Mouse (Mus musculus) midbrain, embryonic 11.5 days (tissue): ENCODE results near the gene Celf2. TPM values are rescaled to one million over a fixed set of nuclear protein-coding genes. Genes with fewer than 3 reads are reported as not detected.
A peak's percentile ranks its signal among the peaks of the same experiment; 100 is the strongest.

Source experiments
- ATAC-seq: fragments of 200-750 bp; cut with Nextera tagmentation; 2 replicates; pipeline ENCODE4 v1.8.0; 2017; ENCODE audit warnings: moderate TSS enrichment, moderate library complexity; ENCODE audit not compliant: low FRiP score
- DNase-seq: peaks from one replicate; pipeline ENCODE4 v3.0.0; 2015; ENCODE audit warnings: low spot score; ENCODE audit errors: missing footprints
- H3K27ac ChIP-seq: fragments of 300-500 bp; sonication (generic); 2 replicates; pipeline ENCODE4 v1.5.1; 2014; ENCODE audit warnings: low read depth, low read length
- H3K27me3 ChIP-seq: fragments of 300-500 bp; sonication (generic); 2 replicates; pipeline ENCODE4 v1.6.1; 2014; ENCODE audit warnings: mild to moderate bottlenecking, low read length, moderate library complexity, mixed read lengths; ENCODE audit not compliant: control insufficient read depth, insufficient read depth
- H3K36me3 ChIP-seq: fragments of 300-500 bp; sonication (generic); 2 replicates; pipeline ENCODE4 v1.6.1; 2014; ENCODE audit warnings: mild to moderate bottlenecking, low read length, moderate library complexity, mixed read lengths; ENCODE audit not compliant: control insufficient read depth, insufficient read depth
- H3K4me1 ChIP-seq: fragments of 300-500 bp; sonication (generic); 2 replicates; pipeline ENCODE4 v1.6.1; 2014; ENCODE audit warnings: low read length; ENCODE audit not compliant: control insufficient read depth, insufficient read depth
- H3K4me2 ChIP-seq: fragments of 300-500 bp; sonication (generic); 2 replicates; pipeline ENCODE4 v1.6.1; 2014; ENCODE audit warnings: mild to moderate bottlenecking, moderate library complexity
- H3K4me3 ChIP-seq: fragments of 300-500 bp; sonication (generic); 2 replicates; pipeline ENCODE4 v1.5.1; 2014; ENCODE audit warnings: low read depth, low read length
- H3K9ac ChIP-seq: fragments of 300-500 bp; sonication (generic); 2 replicates; pipeline ENCODE4 v1.6.1; 2014; ENCODE audit warnings: low read length
- H3K9me3 ChIP-seq: fragments of 300-500 bp; sonication (generic); 2 replicates; pipeline ENCODE4 v1.6.1; 2016; ENCODE audit warnings: low read length; ENCODE audit not compliant: control insufficient read depth
- WGBS: fragments of 180-500 bp; shearing (Covaris S2); extraction: QIAGEN DNeasy Blood & Tissue Kit; methylation state at CpG from one replicate; pipeline ENCODE4 v1.1.7; 2014; 5-methylcytosine and 5-hydroxymethylcytosine counted together
- polyA plus RNA-seq: library from polyadenylated mRNA; unstranded; fragments of >200 nt; fragmentation: Nextera tagmentation; extraction: Ambion mirVana; gene quantifications from 2 replicates; pipeline ENCODE4 v1.2.1, GENCODE M21; 2014

Gene Celf2
- polyA plus RNA-seq, 1 experiment from 2014 or later = 92.7 TPM

DNA sequence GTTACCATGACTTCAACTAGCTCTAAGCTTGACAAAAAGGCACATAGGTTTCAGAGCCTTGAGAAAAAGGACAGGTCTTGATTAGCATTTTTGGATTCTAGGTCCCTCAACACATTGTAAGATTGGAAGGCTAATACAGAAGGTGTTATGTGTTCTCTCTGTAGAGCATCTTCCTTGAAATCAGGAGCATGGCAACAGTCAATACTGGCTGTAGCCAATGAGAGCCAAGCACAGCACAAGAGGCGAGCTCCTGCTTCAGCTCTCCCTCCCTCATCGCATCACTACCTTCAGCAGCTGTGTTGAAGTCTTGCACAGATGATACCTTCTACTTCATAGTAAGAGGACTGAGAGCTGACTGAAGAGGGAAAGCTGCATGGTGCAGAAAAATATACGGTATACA is 890.5 kb downstream of the Celf2 start:
- no peak for DNase-seq
- Histone ChIP-seq H3K36me3 (no peaks in the 10 kb centered on the region), H3K4me1 (no peaks in the 10 kb centered on the region), H3K4me2 (no peak overlapping the region), H3K27ac (no peak overlapping the region), H3K9ac (no peak overlapping the region), H3K27me3 (no peaks in the 10 kb centered on the region), H3K9me3 (no peaks in the 10 kb centered on the region), H3K4me3 (no peak overlapping the region)
- ATAC-seq = no peak
- WGBS = 91% methylated on average over 3 of the region's 3 CpGs

DNA sequence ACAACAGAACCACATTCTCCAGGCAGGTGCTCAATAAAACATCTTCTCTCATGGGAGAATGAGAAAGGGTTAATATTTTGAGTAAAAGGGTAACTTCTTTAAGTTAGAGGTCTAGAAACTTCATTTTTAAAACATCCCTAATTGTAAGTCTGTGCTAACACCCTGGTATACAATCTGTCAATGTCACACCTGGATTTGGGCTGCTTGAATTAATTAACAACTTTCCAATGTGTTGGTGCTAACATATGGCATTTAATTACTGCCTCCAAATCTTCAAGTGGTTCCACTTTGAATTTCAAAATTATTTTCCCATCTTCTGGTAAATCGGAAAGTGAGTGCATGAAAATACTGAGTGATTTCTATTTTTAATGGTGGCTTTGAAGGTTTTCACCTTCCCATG is 890.9 kb downstream of the Celf2 start:
- no peak overlapping the region for H3K4me2 ChIP-seq
- no peak overlapping the region for H3K27ac ChIP-seq
- H3K9me3 ChIP-seq = no peaks in the 10 kb centered on the region
- WGBS = 100% methylated on average over 1 of the region's 1 CpGs
- H3K36me3 ChIP-seq = no peaks in the 10 kb centered on the region
- H3K9ac ChIP-seq = no peak overlapping the region
- no peak for ATAC-seq
- H3K4me1 ChIP-seq = no peaks in the 10 kb centered on the region
- H3K27me3 ChIP-seq = no peaks in the 10 kb centered on the region
- no peak overlapping the region for H3K4me3 ChIP-seq
- DNase-seq = no peak

DNA sequence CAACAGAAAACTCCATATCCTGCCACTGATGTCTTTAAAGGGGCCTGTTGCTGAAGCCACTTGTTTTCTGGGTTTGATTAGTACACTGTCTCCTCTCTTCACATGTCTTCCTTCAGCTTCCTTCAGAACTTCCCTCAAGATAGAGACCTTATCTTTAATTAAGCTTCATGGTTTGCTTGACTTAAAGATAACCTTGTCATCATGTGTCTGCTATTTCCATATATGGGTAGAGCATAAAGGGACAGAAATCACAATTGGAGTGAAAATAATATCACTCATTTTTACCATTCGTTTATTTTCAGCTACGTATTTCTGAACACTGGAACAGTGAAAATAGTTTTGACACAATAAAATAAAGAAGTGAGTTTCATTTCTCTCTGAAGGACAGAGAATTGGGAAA is 905.0 kb downstream of the Celf2 start:
- 96% methylated on average over 2 of the region's 2 CpGs for WGBS
- H3K4me2 ChIP-seq = no peak overlapping the region
- no peaks in the 10 kb centered on the region for H3K9me3 ChIP-seq
- peaks cover 5% of the 10 kb centered on the region for H3K4me1 ChIP-seq
- DNase-seq (peak; percentile 53), ATAC-seq (no peak)
- peaks cover 3% of the 10 kb centered on the region; the same call in 1 of the 2 replicates for H3K36me3 ChIP-seq
- H3K27ac ChIP-seq = no peak overlapping the region
- H3K9ac ChIP-seq = no peak overlapping the region
- no peak overlapping the region for H3K4me3 ChIP-seq
- no peaks in the 10 kb centered on the region for H3K27me3 ChIP-seq

DNA sequence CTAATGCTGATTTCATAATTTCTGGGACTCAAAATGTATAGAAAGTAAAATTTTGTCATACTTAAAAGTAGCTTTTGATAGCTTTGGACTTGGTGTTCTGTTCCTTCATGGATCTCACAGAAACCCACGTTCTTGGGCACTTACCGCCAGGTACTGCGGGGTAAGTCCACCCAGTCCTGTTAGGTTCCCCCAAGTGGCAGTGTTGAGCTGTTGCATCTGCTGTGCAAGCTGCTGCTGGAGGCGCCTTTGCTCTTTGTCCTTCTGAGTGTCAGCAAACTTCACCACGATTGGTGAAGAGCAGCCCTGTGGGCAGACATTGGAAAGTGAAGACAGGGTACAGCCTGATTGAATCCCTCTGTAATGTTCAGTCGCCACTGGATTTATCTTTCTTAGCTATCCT is 905.5 kb downstream of the Celf2 start:
- no peak overlapping the region for H3K4me2 ChIP-seq
- WGBS = 75% methylated on average over 6 of the region's 6 CpGs
- DNase-seq = peak; percentile 14
- no peak overlapping the region for H3K27ac ChIP-seq
- no peaks in the 10 kb centered on the region for H3K9me3 ChIP-seq
- H3K27me3 ChIP-seq = no peaks in the 10 kb centered on the region
- peaks cover 3% of the 10 kb centered on the region; the same call in 1 of the 2 replicates for H3K36me3 ChIP-seq
- H3K4me1 ChIP-seq = peaks cover 4% of the 10 kb centered on the region; the same call in 1 of the 2 replicates
- ATAC-seq = no peak
- H3K9ac ChIP-seq = no peak overlapping the region
- no peak overlapping the region for H3K4me3 ChIP-seq

DNA sequence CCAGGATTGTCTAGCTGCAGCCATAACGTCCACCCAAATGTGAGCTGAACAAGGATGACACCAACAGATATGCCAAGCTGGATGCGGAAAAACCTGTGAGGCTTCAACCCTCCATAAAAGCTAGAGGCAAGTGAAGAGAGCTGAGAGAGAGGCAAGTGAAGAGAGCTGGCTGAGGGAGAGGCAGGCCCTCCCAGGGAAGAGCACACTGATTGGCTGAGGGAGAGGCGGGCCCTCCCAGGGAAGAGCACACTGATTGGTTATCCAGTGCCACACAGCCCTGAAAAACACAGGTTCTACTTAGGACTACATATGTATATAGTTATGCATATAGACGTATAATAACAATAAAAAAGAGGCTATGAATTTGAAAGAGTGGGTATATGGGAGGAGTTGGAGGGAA is 907.2 kb downstream of the Celf2 start:
- H3K9ac ChIP-seq = no peak overlapping the region
- H3K4me3 ChIP-seq = no peak overlapping the region
- ATAC-seq = no peak
- H3K27me3 ChIP-seq = no peaks in the 10 kb centered on the region
- no peak overlapping the region for H3K4me2 ChIP-seq
- WGBS = 82% methylated on average over 4 of the region's 4 CpGs
- H3K4me1 ChIP-seq = no peaks in the 10 kb centered on the region
- H3K27ac ChIP-seq = no peak overlapping the region
- peaks cover 3% of the 10 kb centered on the region; the same call in 1 of the 2 replicates for H3K36me3 ChIP-seq
- DNase-seq = peak; percentile 62
- H3K9me3 ChIP-seq = no peaks in the 10 kb centered on the region

DNA sequence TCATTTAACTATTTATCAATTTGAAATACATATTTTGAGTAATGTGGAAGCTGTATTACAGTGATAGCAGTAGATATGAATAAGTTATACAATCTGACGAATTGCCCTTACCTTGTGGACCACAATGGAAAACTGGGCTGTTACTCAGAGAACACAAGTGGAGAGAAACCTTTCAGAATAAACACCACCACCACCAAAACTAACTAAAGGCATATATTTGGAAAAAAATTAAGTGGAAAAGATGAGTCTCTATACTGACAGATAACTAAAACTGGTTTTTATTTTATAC is 910.5 kb downstream of the Celf2 start:
- Histone ChIP-seq H3K4me1 (peaks cover 11% of the 10 kb centered on the region), H3K27ac (no peak overlapping the region), H3K4me3 (no peak overlapping the region), H3K4me2 (no peak overlapping the region), H3K9me3 (no peaks in the 10 kb centered on the region), H3K27me3 (no peaks in the 10 kb centered on the region), H3K36me3 (peaks cover under 1% of the 10 kb centered on the region; the same call in 1 of the 2 replicates), H3K9ac (no peak overlapping the region)
- 92% methylated on average over 1 of the region's 1 CpGs for WGBS
- no peak for ATAC-seq
- peak; percentile 69 for DNase-seq

DNA sequence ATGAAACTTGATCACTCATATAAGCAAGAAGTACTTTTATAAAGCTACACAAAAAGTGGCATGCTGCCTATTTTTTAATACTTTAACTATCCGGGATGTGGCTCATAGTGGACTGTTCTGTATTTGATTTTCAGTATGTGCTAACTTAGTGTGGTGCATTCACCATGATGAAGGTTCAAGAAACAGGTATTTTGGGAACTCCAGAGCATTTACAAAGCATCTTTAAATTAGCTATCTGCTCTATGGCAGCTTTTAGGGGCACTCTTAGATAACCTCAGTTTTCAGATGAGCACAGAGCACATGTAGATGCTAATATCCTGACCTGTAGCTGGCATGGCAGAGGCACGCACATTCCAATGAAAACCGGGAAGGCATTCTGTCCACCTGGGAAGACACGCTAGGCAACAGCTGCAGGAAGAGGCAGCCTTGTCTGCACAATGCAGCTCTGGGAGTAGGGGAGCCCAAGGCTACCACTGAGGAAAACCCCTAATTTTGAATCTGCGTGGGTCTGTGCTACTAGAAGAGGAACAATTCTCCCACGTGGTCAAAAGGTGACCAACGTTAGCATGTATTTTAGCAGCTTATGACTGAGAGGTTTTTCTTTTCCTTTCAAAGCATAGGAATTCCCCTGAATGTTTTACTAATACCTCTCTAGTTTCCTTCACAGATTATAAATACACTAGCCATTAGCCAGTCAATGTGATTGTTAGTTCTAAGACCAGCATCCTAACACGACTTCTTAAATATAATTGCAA is 911.1 kb downstream of the Celf2 start:
- 88% methylated on average over 8 of the region's 8 CpGs for WGBS

DNA sequence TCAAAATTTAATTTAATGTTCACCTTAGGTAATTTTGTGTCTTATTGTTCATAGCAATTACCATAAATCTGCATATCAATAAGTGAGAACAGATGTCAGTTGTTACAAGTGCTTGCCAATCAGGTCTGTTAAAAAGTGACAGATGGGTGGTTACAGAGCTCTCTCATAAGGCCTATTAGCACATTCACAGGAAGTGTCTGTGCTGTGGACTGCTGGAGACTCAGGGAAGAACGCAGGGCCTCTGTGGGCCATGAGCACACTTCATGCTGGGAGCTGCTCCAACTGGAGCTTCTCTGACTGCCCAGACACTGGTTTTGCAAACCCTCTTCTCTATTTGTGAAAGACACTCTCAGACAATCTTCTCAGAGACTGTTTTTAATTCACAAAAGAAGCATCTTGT is 914.6 kb downstream of the Celf2 start:
- peaks cover 11% of the 10 kb centered on the region for H3K4me1 ChIP-seq
- H3K4me2 ChIP-seq = no peak overlapping the region
- peak; percentile 61 for DNase-seq
- WGBS = 11% methylated on average over 1 of the region's 1 CpGs
- no peak overlapping the region for H3K9ac ChIP-seq
- ATAC-seq = peak; percentile 91
- H3K9me3 ChIP-seq = no peaks in the 10 kb centered on the region
- H3K27me3 ChIP-seq = no peaks in the 10 kb centered on the region
- no peak overlapping the region for H3K4me3 ChIP-seq
- H3K27ac ChIP-seq = peak overlapping the region; percentile 67; the same call in 1 of the 2 replicates
- H3K36me3 ChIP-seq = no peaks in the 10 kb centered on the region

More for the DNA sequence above, 911.1 kb downstream of the Celf2 start:
- Histone ChIP-seq H3K27ac (no peak overlapping the region), H3K4me1 (peaks cover 11% of the 10 kb centered on the region), H3K27me3 (no peaks in the 10 kb centered on the region), H3K4me3 (no peak overlapping the region), H3K9me3 (no peaks in the 10 kb centered on the region), H3K9ac (no peak overlapping the region), H3K4me2 (no peak overlapping the region), H3K36me3 (no peaks in the 10 kb centered on the region; the same call in 1 of the 2 replicates)
- DNase-seq = peak; percentile 69
- no peak for ATAC-seq

DNA sequence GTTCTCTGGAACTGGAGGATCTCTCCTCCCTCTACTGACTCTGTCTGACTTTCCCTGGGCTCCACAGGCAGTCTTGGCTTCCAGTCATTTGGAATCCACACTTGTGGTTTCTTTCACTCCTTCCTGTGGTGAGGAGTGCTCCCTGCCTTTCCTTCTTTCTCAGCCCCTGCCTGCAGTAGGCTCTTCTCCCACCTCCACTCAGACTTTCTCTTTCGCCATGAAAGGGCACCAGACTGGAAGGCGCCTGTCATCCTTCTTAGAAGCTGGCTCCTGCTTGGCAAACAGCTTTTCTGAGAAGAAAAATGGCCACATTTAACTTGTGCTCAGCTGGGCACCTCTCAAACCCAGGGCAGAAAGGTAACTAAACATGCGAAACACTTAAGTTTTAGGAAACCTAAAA is 915.2 kb downstream of the Celf2 start:
- Histone ChIP-seq H3K4me1 (peaks cover 11% of the 10 kb centered on the region), H3K36me3 (no peaks in the 10 kb centered on the region), H3K27me3 (no peaks in the 10 kb centered on the region), H3K4me3 (no peak overlapping the region), H3K9ac (no peak overlapping the region), H3K27ac (peak overlapping the region; percentile 67), H3K4me2 (no peak overlapping the region), H3K9me3 (no peaks in the 10 kb centered on the region)
- ATAC-seq (peak; percentile 52; the same call in 1 of the 2 replicates), DNase-seq (peak; percentile 78)
- WGBS = 70% methylated on average over 3 of the region's 3 CpGs
